Mouse (Mus musculus): ENCODE measurements around the gene Pla2g4c. TPM values are rescaled to one million over a fixed set of nuclear protein-coding genes. Genes with fewer than 3 reads are reported as not detected.

Gene Pla2g4c
- polyA plus RNA-seq (2021; fragmentation: Nextera tagmentation) = not detected in 2 replicates
- long read RNA-seq, experiment 1, partial matches to known transcripts = 0 of 1 reads
- long read RNA-seq, experiment 1, other reads (novel, unspliced or antisense) = 1 of 1 reads
- long read RNA-seq, experiment 2 = 0 reads

DNA sequence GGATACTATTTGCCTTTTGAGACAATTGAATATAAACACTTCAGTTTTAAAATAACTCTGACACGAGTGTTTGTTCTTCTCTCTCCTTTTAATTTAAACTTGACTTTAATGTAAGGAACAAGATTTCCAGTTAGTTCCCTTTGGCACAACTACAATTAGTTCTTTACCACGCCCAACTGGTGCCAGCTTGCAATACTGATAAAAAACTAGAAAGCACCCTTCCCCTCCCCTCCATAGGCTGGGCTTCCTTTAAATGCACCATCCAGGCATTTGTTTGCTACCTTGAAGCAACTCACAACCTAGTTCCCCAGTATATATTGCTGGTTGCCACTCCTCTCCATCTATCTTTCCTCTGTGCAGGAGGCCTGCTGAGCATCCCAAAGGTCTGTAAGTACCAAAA lies at the start of gene Pla2g4c:
Gene Pla2g4c (plus strand): TSS at position 340 of the 400 bp plus-strand sequence.

DNA sequence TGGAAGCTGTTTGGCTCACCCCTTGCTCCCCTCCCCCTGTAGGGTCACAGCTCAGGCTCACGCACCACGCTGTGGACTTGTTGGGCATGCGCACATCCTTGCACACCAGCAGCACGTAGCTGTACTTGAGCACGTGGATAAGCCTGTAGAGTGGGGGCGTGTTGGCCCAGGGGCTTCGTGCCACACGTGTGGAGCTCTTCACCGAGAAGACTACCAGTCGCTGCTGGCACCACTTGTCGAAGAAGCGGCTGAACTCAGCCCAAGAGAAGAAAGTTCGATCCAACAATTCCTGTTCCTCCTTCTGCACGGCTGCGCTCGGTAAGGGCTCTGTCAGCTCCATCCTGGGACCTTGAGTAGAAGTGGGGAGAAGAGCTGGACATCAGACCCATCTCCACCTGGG lies 47.4 kb upstream of the Pla2g4c start, which contains the start of gene Lig1:
Gene Lig1 (plus strand): TSS at position 203 of the 400 bp plus-strand sequence.

DNA sequence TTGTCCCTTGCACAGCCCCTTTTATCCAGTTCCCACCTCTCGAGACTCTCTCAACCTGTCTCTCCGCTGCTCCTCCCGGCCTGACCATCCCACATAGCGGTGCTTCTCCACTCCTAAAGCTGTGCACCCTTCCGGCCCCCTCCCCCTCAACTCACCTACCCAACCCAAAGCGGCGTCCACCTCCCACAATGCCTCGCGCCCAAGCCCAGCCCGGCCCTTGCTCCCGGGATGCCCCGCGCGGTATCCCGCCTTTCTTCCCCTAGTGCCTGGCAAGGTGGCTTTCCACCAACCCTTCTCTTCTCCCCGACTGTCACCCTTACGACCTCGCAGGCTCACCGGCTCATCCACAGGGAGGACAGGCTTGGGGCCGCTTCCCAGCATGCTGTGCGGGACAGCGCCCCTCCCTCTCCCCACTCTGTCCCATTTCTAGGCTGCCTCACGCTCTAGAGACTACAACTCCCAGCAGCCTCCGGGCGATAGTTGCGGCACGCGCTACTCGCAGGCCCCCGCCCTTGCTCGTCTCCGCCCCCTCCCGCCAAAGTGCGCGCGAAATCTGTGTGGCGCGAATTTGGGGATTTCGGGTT lies 46.1 kb upstream of the Pla2g4c start, which contains the start of gene Zswim9:
Gene Zswim9 (minus strand): TSS at position 414 of the 584 bp plus-strand sequence.

DNA sequence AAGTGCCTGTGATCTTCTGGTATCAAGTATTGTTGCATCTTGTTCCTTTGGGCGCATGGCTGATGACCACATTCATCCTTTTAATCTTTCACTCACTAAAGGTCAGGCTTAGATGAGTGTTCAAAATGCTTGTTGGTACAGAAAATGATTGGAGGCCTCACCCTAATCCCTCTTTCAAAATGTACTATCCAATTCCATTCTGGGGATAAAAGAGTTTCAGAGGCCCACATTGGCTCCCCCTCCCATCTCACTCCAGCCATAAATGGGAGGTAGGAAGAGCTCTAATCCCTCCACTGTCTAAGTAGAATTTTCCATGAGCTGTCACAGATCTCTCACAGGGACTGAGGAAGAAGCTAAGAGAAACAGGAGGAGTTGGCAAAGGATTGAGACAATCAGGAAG lies 73.4 kb downstream of the Pla2g4c start, which contains the start of gene Cabp5:
Gene Cabp5 (plus strand): TSS at position 301 of the 400 bp plus-strand sequence.

Other genes starting within 250 kb of the Pla2g4c start
- gene Vmn1r85, start 229.5 kb upstream of the Pla2g4c start, polyA plus RNA-seq (2021; fragmentation: Nextera tagmentation) = not detected in 2 replicates
- gene Vmn1r86, start 204.7 kb upstream of the Pla2g4c start, polyA plus RNA-seq (2021; fragmentation: Nextera tagmentation) = not detected in 2 replicates
- not detected in 2 replicates for gene Vmn1r87, start 184.5 kb upstream of the Pla2g4c start, polyA plus RNA-seq (2021; fragmentation: Nextera tagmentation)
- not detected in 2 replicates for gene Vmn1r88, start 165.1 kb upstream of the Pla2g4c start, polyA plus RNA-seq (2021; fragmentation: Nextera tagmentation)
- gene Vmn1r89, start 111.6 kb upstream of the Pla2g4c start, polyA plus RNA-seq (2021; fragmentation: Nextera tagmentation) = not detected in 2 replicates
- 5.2 and 5.4 TPM in 2 replicates for gene Lig1, start 47.4 kb upstream of the Pla2g4c start, polyA plus RNA-seq (2021; fragmentation: Nextera tagmentation)
- gene Zswim9, start 45.9 kb upstream of the Pla2g4c start, polyA plus RNA-seq (2021; fragmentation: Nextera tagmentation) = 2.5 and 2.8 TPM in 2 replicates
- gene Cabp5, start 73.5 kb downstream of the Pla2g4c start, polyA plus RNA-seq (2021; fragmentation: Nextera tagmentation) = not detected in 2 replicates
- not detected in 2 replicates for gene Bsph1, start 126.2 kb downstream of the Pla2g4c start, polyA plus RNA-seq (2021; fragmentation: Nextera tagmentation)
- gene Bsph2, start 246.4 kb downstream of the Pla2g4c start, polyA plus RNA-seq (2021; fragmentation: Nextera tagmentation) = not detected in 2 replicates

All from layer of hippocampus, adult 6 months (tissue).